Mouse (Mus musculus) brain, adult 2 months (tissue): ENCODE results near the gene Prkd3.

Source experiments
- DNase-seq: peaks from one replicate; pipeline ENCODE4 v3.0.0; 2011; ENCODE audit warnings: low read depth, low spot score

Prkd3 gene

GRCm38 (mm10) chr17:78936466-78937228, 84.0 kb downstream of the Prkd3 start, which contains the start of the genes Cebpz and Ndufaf7:
TSS of gene Cebpz (minus strand) at chr17:78937066.
TSS of gene Ndufaf7 (plus strand) at chr17:78937136.
- DNase-seq: peak; percentile 99

- no peak for DNase-seq
Measured at GRCm38 (mm10) chr17:78935857-78936256, 84.8 kb downstream of the Prkd3 start.

- DNase-seq: peak; percentile 66
Measured at GRCm38 (mm10) chr17:78917696-78918095, 102.9 kb downstream of the Prkd3 start.

GRCm38 (mm10) chr17:78916899-78917298, 103.7 kb downstream of the Prkd3 start:
- DNase-seq: peak; percentile 23

- DNase-seq: peak; percentile 96
Measured at GRCm38 (mm10) chr17:78916369-78916813, 104.2 kb downstream of the Prkd3 start, which contains the start of gene Cebpzos. TSS of gene Cebpzos (plus strand) at chr17:78916500.

GRCm38 (mm10) chr17:78915772-78916171, 104.8 kb downstream of the Prkd3 start:
- peak; percentile 7 for DNase-seq

- no peak for DNase-seq
Measured at GRCm38 (mm10) chr17:78913921-78914320, 106.7 kb downstream of the Prkd3 start.

- DNase-seq: peak; percentile 69
Measured at GRCm38 (mm10) chr17:78912861-78913281, 107.7 kb downstream of the Prkd3 start.

GRCm38 (mm10) chr17:78909374-78909773, 111.2 kb downstream of the Prkd3 start:
- DNase-seq: no peak

GRCm38 (mm10) chr17:78906892-78907291, 113.7 kb downstream of the Prkd3 start, which contains the start of gene Sult6b1:
TSS of gene Sult6b1 (minus strand) at chr17:78906992.
- no peak for DNase-seq

- DNase-seq: no peak
Measured at GRCm38 (mm10) chr17:78903158-78903557, 117.5 kb downstream of the Prkd3 start.
